8 mouse cellular contexts compared by ENCODE assay signal in the genomic region with DNA sequence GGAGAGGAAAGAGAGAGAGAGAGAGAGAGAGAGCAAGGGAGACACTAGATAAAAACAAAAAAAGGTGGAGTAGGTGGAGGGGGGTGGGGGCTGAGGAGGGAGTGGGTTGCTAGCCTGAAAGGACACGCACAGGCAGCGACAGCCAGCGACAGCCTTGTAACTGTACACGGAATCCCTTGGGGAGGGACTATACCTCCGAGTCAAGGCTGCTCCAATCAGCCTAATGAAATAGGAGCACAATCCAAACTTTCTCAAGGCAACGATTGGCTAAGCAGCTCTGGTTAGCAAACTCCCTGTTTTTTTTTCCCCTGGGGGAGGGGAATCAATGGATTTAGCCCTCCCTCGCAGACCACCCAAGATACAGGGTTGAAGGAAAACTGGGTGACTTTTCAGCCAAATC.
DNase-seq lines count a peak whose midpoint lies in the region; ATAC-seq and TF ChIP-seq lines count a peak whose summit lies in the region.

No protein-coding gene starts in this region.

- peak overlapping the region; percentile 100 for H3K4me2 ChIP-seq in kidney, embryonic 15.5 days
- H3K4me2 ChIP-seq in stomach, postnatal 0 days (replicated peaks; ENCODE audit: low read depth), result peak overlapping the region; percentile 100

- H3K9ac ChIP-seq in kidney, embryonic 15.5 days, result peak overlapping the region; percentile 73
- H3K9ac ChIP-seq in stomach, postnatal 0 days (ENCODE audit: low read length), result peak overlapping the region; percentile 60; the same call in 1 of the 2 replicates

- peak; percentile 92 for ATAC-seq in kidney, embryonic 15.5 days (replicated peaks; ENCODE audit: low FRiP score)
- ATAC-seq in stomach, postnatal 0 days (ENCODE audit: low FRiP score, low TSS enrichment), result peak; percentile 67

- H3K27ac ChIP-seq in kidney, embryonic 15.5 days, result peak overlapping the region; percentile 89
- H3K27ac ChIP-seq in stomach, postnatal 0 days (replicated peaks), result peak overlapping the region; percentile 76

- peak overlapping the region; percentile 70 for H3K4me3 ChIP-seq in kidney, embryonic 15.5 days (replicated peaks)
- H3K4me3 ChIP-seq in megakaryocyte, embryonic 14.5 days (replicated peaks), result peak overlapping the region; percentile 97
- H3K4me3 ChIP-seq in stomach, postnatal 0 days (ENCODE audit: low read depth, low read length), result peak overlapping the region; percentile 61

- H3K36me3 ChIP-seq in kidney, embryonic 15.5 days, result no peaks in the 10 kb centered on the region
- H3K36me3 ChIP-seq in megakaryocyte, embryonic 14.5 days (replicated peaks; ENCODE audit: low read length), result no peaks in the 10 kb centered on the region
- H3K36me3 ChIP-seq in stomach, postnatal 0 days (ENCODE audit: control insufficient read depth, insufficient read depth, low read length), result no peaks in the 10 kb centered on the region

- peaks cover 4% of the 10 kb centered on the region; the same call in 1 of the 2 replicates for H3K27me3 ChIP-seq in kidney, embryonic 15.5 days
- peaks cover 23% of the 10 kb centered on the region for H3K27me3 ChIP-seq in megakaryocyte, embryonic 14.5 days (replicated peaks)
- no peaks in the 10 kb centered on the region for H3K27me3 ChIP-seq in stomach, postnatal 0 days (ENCODE audit: control insufficient read depth, insufficient read depth, low read length)

- no peak for TF ChIP-seq EP300 in stomach, postnatal 0 days (optimal IDR thresholded peaks at IDR 0.05)

- intact Hi-C loops in left cerebral cortex, postnatal 25 days (cut with DNase I), result no loop called here

- peaks cover 74% of the 10 kb centered on the region for H3K4me1 ChIP-seq in kidney, embryonic 15.5 days
- H3K4me1 ChIP-seq in megakaryocyte, embryonic 14.5 days, result peaks cover 55% of the 10 kb centered on the region
- H3K4me1 ChIP-seq in stomach, postnatal 0 days (replicated peaks; ENCODE audit: control insufficient read depth, insufficient read depth), result no peaks in the 10 kb centered on the region

- no peak for DNase-seq in kidney, adult 9 months
- peak; percentile 56 for DNase-seq in brain, embryonic 18.5 days (ENCODE audit: low read depth, low spot score)
- DNase-seq in heart, adult 8-10 months (ENCODE audit: low spot score), result peak; percentile 16
- DNase-seq in left cerebral cortex, postnatal 25 days (ENCODE audit: low spot score in 2 of 2), result peak; percentile 39 to 53
- no peak for DNase-seq in stomach, postnatal 0 days (ENCODE audit: low spot score)
- no peak for DNase-seq in adipocyte (ENCODE audit: low spot score)

- H3K9me3 ChIP-seq in kidney, embryonic 15.5 days (replicated peaks), result no peaks in the 10 kb centered on the region
- no peaks in the 10 kb centered on the region for H3K9me3 ChIP-seq in megakaryocyte, embryonic 14.5 days
- H3K9me3 ChIP-seq in stomach, postnatal 0 days (ENCODE audit: control insufficient read depth, low read length), result no peaks in the 10 kb centered on the region

- 0% methylated on average over 7 of the region's 7 CpGs for WGBS in kidney, embryonic 15.5 days
- WGBS in stomach, postnatal 0 days, result 0% methylated on average over 7 of the region's 7 CpGs

- no peak for TF ChIP-seq CTCF in stomach, postnatal 0 days (IDR thresholded peaks at IDR 0.05; ENCODE audit: low read depth)

Comparison
In these comparisons a context has a peak if more than half of its experiments do, and no peak if none do; other contexts are left out.
1. DNase-seq: peak in brain, embryonic 18.5 days (single experiment), heart, adult 8-10 months (single experiment) and left cerebral cortex, postnatal 25 days (2 of 2); none in kidney, adult 9 months (single experiment), stomach, postnatal 0 days (single experiment) and adipocyte (single experiment).
2. Peak in every context shown above with its lines, with median percentiles within 50 percentile points of each other: H3K4me3 ChIP-seq.